Mouse (Mus musculus): ENCODE measurements at regions not wholly inside any gene's neighbourhood (a gene's known extent, or its start where the extent isn't known, plus 50 kb on each side); places are given as distances from the start of the nearest gene placed in this dataset.

GRCm38 (mm10) chr2:117399487-117399886 is 56.7 kb upstream of the Rasgrp1 start:
- H3K9me3 ChIP-seq (ENCODE audit: low read length) = no peaks in the 10 kb centered on the region
- no peak for TF ChIP-seq EP300 (IDR thresholded peaks at IDR 0.05; ENCODE audit: low read depth)
- TF ChIP-seq CTCF (IDR thresholded peaks at IDR 0.05; ENCODE audit: low read depth) = no peak
- H3K27ac ChIP-seq (ENCODE audit: low read depth) = no peak overlapping the region
- DNase-seq = no peak
- no peak overlapping the region for H3K4me2 ChIP-seq (ENCODE audit: low read depth, low read length)
- H3K27me3 ChIP-seq (ENCODE audit: insufficient read depth, low read length) = no peaks in the 10 kb centered on the region
- H3K36me3 ChIP-seq (replicated peaks; ENCODE audit: insufficient read depth, low read length) = no peaks in the 10 kb centered on the region
- no peak overlapping the region for H3K9ac ChIP-seq (replicated peaks)
- H3K4me3 ChIP-seq (ENCODE audit: low read depth, low read length) = no peak overlapping the region
- WGBS (ENCODE audit: insufficient replicate concordance) = 53% methylated on average over 2 of the region's 2 CpGs
- no peaks in the 10 kb centered on the region for H3K4me1 ChIP-seq (ENCODE audit: insufficient read depth)
- ATAC-seq = no peak

GRCm38 (mm10) chr2:117403425-117404175 is 60.8 kb upstream of the Rasgrp1 start:
- Histone ChIP-seq H3K4me2 (ENCODE audit: low read depth, low read length) (no peak overlapping the region), H3K4me1 (ENCODE audit: insufficient read depth) (no peaks in the 10 kb centered on the region), H3K4me3 (ENCODE audit: low read depth, low read length) (no peak overlapping the region), H3K27ac (ENCODE audit: low read depth) (no peak overlapping the region), H3K27me3 (ENCODE audit: insufficient read depth, low read length) (no peaks in the 10 kb centered on the region), H3K9me3 (ENCODE audit: low read length) (no peaks in the 10 kb centered on the region), H3K9ac (replicated peaks) (no peak overlapping the region), H3K36me3 (replicated peaks; ENCODE audit: insufficient read depth, low read length) (no peaks in the 10 kb centered on the region)
- WGBS (ENCODE audit: insufficient replicate concordance) = 57% methylated on average over 4 of the region's 4 CpGs
- TF ChIP-seq EP300 (IDR thresholded peaks at IDR 0.05; ENCODE audit: low read depth) (no peak), CTCF (IDR thresholded peaks at IDR 0.05; ENCODE audit: low read depth) (no peak)
- no peak for ATAC-seq
- no peak for DNase-seq

GRCm38 (mm10) chr2:117405453-117405852 is 62.7 kb upstream of the Rasgrp1 start:
- WGBS (ENCODE audit: insufficient replicate concordance) = 36% methylated on average over 2 of the region's 2 CpGs
- no peak overlapping the region for H3K27ac ChIP-seq (ENCODE audit: low read depth)
- H3K36me3 ChIP-seq (replicated peaks; ENCODE audit: insufficient read depth, low read length) = no peaks in the 10 kb centered on the region
- H3K4me3 ChIP-seq (ENCODE audit: low read depth, low read length) = no peak overlapping the region
- TF ChIP-seq CTCF (IDR thresholded peaks at IDR 0.05; ENCODE audit: low read depth) (no peak), EP300 (IDR thresholded peaks at IDR 0.05; ENCODE audit: low read depth) (no peak)
- H3K4me1 ChIP-seq (ENCODE audit: insufficient read depth) = no peaks in the 10 kb centered on the region
- ATAC-seq = no peak; the same call in 1 of the 2 replicates
- no peaks in the 10 kb centered on the region for H3K27me3 ChIP-seq (ENCODE audit: insufficient read depth, low read length)
- H3K4me2 ChIP-seq (ENCODE audit: low read depth, low read length) = no peak overlapping the region
- no peak for DNase-seq
- H3K9ac ChIP-seq (replicated peaks) = no peak overlapping the region
- no peaks in the 10 kb centered on the region for H3K9me3 ChIP-seq (ENCODE audit: low read length)

GRCm38 (mm10) chr2:117408241-117408640 is 65.4 kb upstream of the Rasgrp1 start:
- 62% methylated on average over 5 of the region's 5 CpGs for WGBS (ENCODE audit: insufficient replicate concordance)
- H3K27me3 ChIP-seq (ENCODE audit: insufficient read depth, low read length) = no peaks in the 10 kb centered on the region
- no peak overlapping the region for H3K4me2 ChIP-seq (ENCODE audit: low read depth, low read length)
- no peak overlapping the region for H3K4me3 ChIP-seq (ENCODE audit: low read depth, low read length)
- H3K36me3 ChIP-seq (replicated peaks; ENCODE audit: insufficient read depth, low read length) = no peaks in the 10 kb centered on the region
- TF ChIP-seq CTCF (IDR thresholded peaks at IDR 0.05; ENCODE audit: low read depth) = no peak
- no peak for TF ChIP-seq EP300 (IDR thresholded peaks at IDR 0.05; ENCODE audit: low read depth)
- H3K27ac ChIP-seq (ENCODE audit: low read depth) = no peak overlapping the region
- H3K4me1 ChIP-seq (ENCODE audit: insufficient read depth) = no peaks in the 10 kb centered on the region
- no peak overlapping the region for H3K9ac ChIP-seq (replicated peaks)
- H3K9me3 ChIP-seq (ENCODE audit: low read length) = no peaks in the 10 kb centered on the region
- ATAC-seq (no peak), DNase-seq (no peak)

GRCm38 (mm10) chr2:117412045-117412606 is 69.3 kb upstream of the Rasgrp1 start:
- H3K9me3 ChIP-seq (ENCODE audit: low read length) = no peaks in the 10 kb centered on the region
- H3K4me3 ChIP-seq (ENCODE audit: low read depth, low read length) = no peak overlapping the region
- H3K27me3 ChIP-seq (ENCODE audit: insufficient read depth, low read length) = no peaks in the 10 kb centered on the region
- H3K36me3 ChIP-seq (replicated peaks; ENCODE audit: insufficient read depth, low read length) = no peaks in the 10 kb centered on the region
- no peak overlapping the region for H3K27ac ChIP-seq (ENCODE audit: low read depth)
- H3K9ac ChIP-seq (replicated peaks) = no peak overlapping the region
- H3K4me2 ChIP-seq (ENCODE audit: low read depth, low read length) = no peak overlapping the region
- DNase-seq = no peak
- ATAC-seq = no peak
- H3K4me1 ChIP-seq (ENCODE audit: insufficient read depth) = no peaks in the 10 kb centered on the region
- no peak for TF ChIP-seq EP300 (IDR thresholded peaks at IDR 0.05; ENCODE audit: low read depth)
- TF ChIP-seq CTCF (IDR thresholded peaks at IDR 0.05; ENCODE audit: low read depth) = peak; percentile 34; the same call in 1 of the 2 replicates
- WGBS (ENCODE audit: insufficient replicate concordance) = 40% methylated on average over 4 of the region's 4 CpGs

- WGBS (ENCODE audit: insufficient replicate concordance) = 68% methylated on average over 8 of the region's 8 CpGs
- no peak overlapping the region for H3K27ac ChIP-seq (ENCODE audit: low read depth)
- no peak overlapping the region for H3K9ac ChIP-seq (replicated peaks)
- DNase-seq = no peak
- H3K4me2 ChIP-seq (ENCODE audit: low read depth, low read length) = no peak overlapping the region
- no peak for ATAC-seq
- H3K4me1 ChIP-seq (ENCODE audit: insufficient read depth) = no peaks in the 10 kb centered on the region
- H3K9me3 ChIP-seq (ENCODE audit: low read length) = no peaks in the 10 kb centered on the region
- no peak overlapping the region for H3K4me3 ChIP-seq (ENCODE audit: low read depth, low read length)
- no peaks in the 10 kb centered on the region for H3K27me3 ChIP-seq (ENCODE audit: insufficient read depth, low read length)
- H3K36me3 ChIP-seq (replicated peaks; ENCODE audit: insufficient read depth, low read length) = no peaks in the 10 kb centered on the region
- TF ChIP-seq CTCF (IDR thresholded peaks at IDR 0.05; ENCODE audit: low read depth) (no peak), EP300 (IDR thresholded peaks at IDR 0.05; ENCODE audit: low read depth) (no peak)
Observed at GRCm38 (mm10) chr2:117417229-117417970, 74.6 kb upstream of the Rasgrp1 start.

Data from liver, postnatal 0 days (tissue).